Mouse (Mus musculus) olfactory bulb, adult 2 months (tissue): Measurements from ENCODE around the gene Nipal4. TPM values are rescaled to one million over a fixed set of nuclear protein-coding genes. Genes with fewer than 3 reads are reported as not detected.

ENCODE experiments used
- H3K27ac ChIP-seq: fragments of 200-500 bp; 2 replicates; pipeline ENCODE4 v1.5.1; 2012; ENCODE audit warnings: low read depth, low read length; ENCODE audit not compliant: insufficient read depth
- H3K4me1 ChIP-seq: fragments of 200-500 bp; 2 replicates; pipeline ENCODE4 v1.6.1; 2012; ENCODE audit warnings: low read length; ENCODE audit not compliant: control insufficient read depth, insufficient read depth
- H3K4me3 ChIP-seq: fragments of 200-500 bp; 2 replicates; pipeline ENCODE4 v1.5.1; 2012; ENCODE audit warnings: mild to moderate bottlenecking, low read depth, low read length, moderate library complexity; ENCODE audit not compliant: insufficient read depth
- CTCF ChIP-seq: fragments of 200-500 bp; IDR thresholded peaks from 2 replicates; pipeline ENCODE4 v1.5.1; 2012; ENCODE audit warnings: low read depth, mild to moderate bottlenecking, low read length, moderate library complexity; ENCODE audit not compliant: insufficient read depth
- POLR2A ChIP-seq: fragments of 200-500 bp; IDR thresholded peaks from 2 replicates; pipeline ENCODE4 v1.6.1; 2012; ENCODE audit warnings: mild to moderate bottlenecking, low read depth, low read length, moderate library complexity; ENCODE audit not compliant: insufficient read depth
- WGBS: fragments of 180-500 bp; shearing (Covaris S2); methylation state at CpG from one replicate; pipeline ENCODE4 v1.1.7; 2018; 5-methylcytosine and 5-hydroxymethylcytosine counted together
- polyA plus RNA-seq: library from polyadenylated mRNA; stranded (reverse); fragments of >200 nt; gene quantifications from 2 replicates; pipeline ENCODE4 v1.2.4, GENCODE M21; 2012; ENCODE audit warnings: low replicate concordance; ENCODE audit not compliant: missing spikeins, insufficient read depth, insufficient read length

The Nipal4 gene
- polyA plus RNA-seq, 1 experiment: not detected

DNA sequence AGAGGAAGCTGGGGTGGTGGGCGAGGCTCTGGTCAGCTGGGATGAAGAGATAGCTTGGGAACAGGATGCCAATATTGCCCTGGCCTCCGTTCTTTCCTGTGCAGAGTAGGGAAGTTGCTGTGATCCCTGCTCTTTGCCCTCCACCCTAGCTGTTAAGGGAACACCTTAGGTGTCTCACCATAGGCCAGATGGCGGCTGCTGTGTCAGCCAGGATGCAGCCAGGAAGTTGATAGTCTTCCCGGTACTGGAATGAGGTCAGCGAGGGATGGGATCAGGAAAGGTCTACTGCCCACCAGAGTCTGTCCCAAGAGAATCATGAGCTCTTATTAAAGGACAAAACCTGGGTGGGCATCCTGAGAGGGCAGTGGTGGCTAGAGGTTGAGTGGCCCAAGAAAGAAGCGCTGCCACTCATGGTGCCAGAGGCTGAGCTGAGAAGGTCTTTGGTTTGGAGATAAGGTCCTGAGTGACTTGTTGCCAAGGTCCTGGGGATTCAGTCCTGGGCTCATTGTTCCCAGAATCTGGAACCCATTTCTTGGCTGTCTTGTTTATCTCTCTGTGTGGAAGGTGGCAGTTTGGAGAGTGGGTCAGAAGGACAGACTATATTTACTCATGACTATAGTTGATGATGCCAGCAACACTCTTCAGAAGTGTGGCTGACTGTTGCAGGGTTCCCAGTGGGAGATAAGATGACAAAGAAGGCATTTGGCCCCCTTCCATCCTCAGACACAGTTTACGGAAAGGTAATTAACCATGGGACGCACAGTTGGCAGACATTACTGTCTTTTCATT lies 56.0 kb downstream of the Nipal4 start:
- Histone ChIP-seq H3K4me3 (no peak overlapping the region), H3K4me1 (no peaks in the 10 kb centered on the region), H3K27ac (no peak overlapping the region)
- 85% methylated on average over 8 of the region's 8 CpGs for WGBS
- no peak for TF ChIP-seq POLR2A
- TF ChIP-seq CTCF: no peak

DNA sequence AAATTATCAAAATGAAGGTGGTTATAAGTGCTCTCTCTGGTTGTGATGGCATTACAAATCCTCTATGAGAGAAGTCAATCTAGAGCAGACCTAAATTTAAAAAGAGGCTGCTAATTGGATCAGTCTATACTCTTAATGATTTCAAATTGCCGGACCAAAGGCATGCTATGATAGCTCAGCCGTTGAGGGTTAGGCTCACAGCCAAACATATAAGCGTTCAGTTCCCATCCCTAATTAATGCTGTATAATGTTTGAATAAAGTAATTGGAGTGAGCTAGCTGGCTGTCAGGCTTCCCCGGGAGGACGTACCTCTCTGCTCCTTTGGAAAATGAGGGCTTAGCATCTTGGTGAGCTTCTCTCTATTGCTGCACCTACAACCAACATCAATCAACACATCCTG lies 57.1 kb downstream of the Nipal4 start:
- Histone ChIP-seq H3K4me1 (no peaks in the 10 kb centered on the region), H3K27ac (no peak overlapping the region), H3K4me3 (no peak overlapping the region)
- 43% methylated on average over 5 of the region's 5 CpGs for WGBS
- TF ChIP-seq CTCF: no peak
- no peak for TF ChIP-seq POLR2A

DNA sequence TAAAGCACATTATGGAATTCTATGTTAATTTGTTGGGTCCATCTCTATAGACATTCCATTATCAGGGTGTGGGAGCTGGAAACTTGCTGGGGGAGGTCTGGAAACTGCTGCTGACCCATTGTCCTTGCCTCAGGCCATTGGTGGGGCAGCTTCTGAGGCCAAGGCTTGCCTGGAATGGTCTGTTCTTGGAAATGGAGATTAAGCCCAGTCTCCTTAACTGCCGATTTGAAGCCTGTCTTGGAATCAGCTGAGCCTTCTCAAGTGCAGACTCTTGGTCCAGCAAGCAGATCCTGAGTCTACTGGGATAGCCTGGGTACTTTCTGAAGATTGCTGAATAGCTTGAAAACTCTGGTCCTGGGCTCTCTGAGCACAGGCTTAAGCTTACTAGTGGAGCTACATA lies 59.3 kb downstream of the Nipal4 start:
- 83% methylated on average over 1 of the region's 1 CpGs for WGBS
- Histone ChIP-seq H3K4me3 (no peak overlapping the region), H3K4me1 (no peaks in the 10 kb centered on the region), H3K27ac (no peak overlapping the region)
- no peak for TF ChIP-seq POLR2A
- TF ChIP-seq CTCF: no peak

DNA sequence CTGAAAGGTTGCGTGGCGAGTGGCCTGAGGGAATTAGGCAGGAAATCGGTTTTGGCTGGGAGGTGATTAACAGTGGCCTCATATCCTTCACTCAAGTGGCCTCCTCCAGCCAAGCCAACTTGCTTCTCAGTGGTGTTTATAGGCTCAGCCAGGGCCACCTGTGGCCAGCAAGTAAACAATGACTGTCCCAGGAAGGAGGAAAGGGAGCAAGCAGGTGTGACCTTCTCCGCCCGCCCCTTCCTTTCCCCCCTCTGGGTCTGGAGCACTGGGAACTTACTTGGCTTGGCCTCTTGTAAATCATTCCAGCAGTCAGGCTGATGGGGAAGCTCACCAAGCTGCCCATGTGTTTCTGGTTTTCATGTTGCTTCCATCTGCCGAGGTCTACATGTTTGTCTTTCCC lies 64.2 kb downstream of the Nipal4 start:
- Histone ChIP-seq H3K27ac (no peak overlapping the region), H3K4me3 (no peak overlapping the region), H3K4me1 (no peaks in the 10 kb centered on the region)
- 91% methylated on average over 6 of the region's 6 CpGs for WGBS
- TF ChIP-seq POLR2A (no peak), CTCF (no peak)

Other genes starting within 250 kb of the Nipal4 start
- gene Lsm11, start 221.6 kb downstream of the Nipal4 start, polyA plus RNA-seq: not detected in 2 replicates
- gene Thg1l, start 211.0 kb downstream of the Nipal4 start, polyA plus RNA-seq: not detected in 2 replicates
- gene Sox30, start 186.2 kb downstream of the Nipal4 start, polyA plus RNA-seq: not detected in 2 replicates
- not detected in 2 replicates for gene Gm12166, start 114.2 kb downstream of the Nipal4 start, polyA plus RNA-seq
- not detected in 2 replicates for gene Adam19, start 110.5 kb downstream of the Nipal4 start, polyA plus RNA-seq
- gene Fndc9, start 69.0 kb upstream of the Nipal4 start, polyA plus RNA-seq: not detected in 2 replicates
- 150 TPM in 1 of 2 replicates, not detected in the other for gene Cyfip2, start 146.4 kb upstream of the Nipal4 start, polyA plus RNA-seq
- gene Itk, start 223.0 kb upstream of the Nipal4 start, polyA plus RNA-seq: 94.9 and 202 TPM in 2 replicates
- not detected in 2 replicates for gene Fam71b, start 230.1 kb upstream of the Nipal4 start, polyA plus RNA-seq